Comparison of ENCODE assay signal across 16 mouse cellular contexts in the genomic region with DNA sequence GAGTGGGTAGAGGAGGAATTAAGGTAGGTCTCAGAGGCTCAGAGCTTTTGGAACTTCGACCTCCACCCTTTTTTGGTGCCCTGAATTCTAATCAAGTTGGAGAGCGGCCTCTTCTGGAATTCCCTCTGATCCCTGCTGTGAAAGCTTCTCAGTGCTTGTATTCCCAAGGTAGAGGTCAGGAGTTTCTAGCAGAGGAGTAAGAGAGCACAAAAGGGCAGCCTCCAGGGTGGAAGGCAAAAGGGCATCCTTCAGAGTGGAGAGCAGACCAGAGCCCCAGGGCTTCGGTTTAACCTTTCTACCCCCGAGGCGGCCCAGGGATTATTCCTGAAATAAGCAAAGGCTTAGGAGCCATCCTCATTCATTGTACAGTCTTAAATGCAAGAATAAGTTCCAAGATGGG. TPM values are rescaled to one million over a fixed set of nuclear protein-coding genes. Genes with fewer than 3 reads are reported as not detected.
DNase-seq lines count a peak whose midpoint lies in the region; ATAC-seq lines count a peak whose summit lies in the region.
"Had no signal": no experiment of that assay in that cellular context is flagged by ENCODE, and none has a peak within 500 bp of the region (broad histone marks: within the 10 kb centered on the region; RNA-seq: fewer than 3 reads in every experiment).

No protein-coding gene starts in this region.

- H3K4me1 ChIP-seq in heart, embryonic 13.5 days: peaks cover 52% of the 10 kb centered on the region
- peaks cover 5% of the 10 kb centered on the region; the same call in 1 of the 2 replicates for H3K4me1 ChIP-seq in limb, embryonic 13.5 days
- H3K4me1 ChIP-seq in limb, embryonic 10.5 days: peaks cover 9% of the 10 kb centered on the region
- H3K4me1 ChIP-seq in embryonic facial prominence, embryonic 10.5 days: peaks cover 25% of the 10 kb centered on the region

- H3K27me3 ChIP-seq in heart, embryonic 13.5 days (replicated peaks): no peaks in the 10 kb centered on the region
- no peaks in the 10 kb centered on the region for H3K27me3 ChIP-seq in limb, embryonic 13.5 days
- no peaks in the 10 kb centered on the region for H3K27me3 ChIP-seq in limb, embryonic 10.5 days (ENCODE audit: low read depth, poor library complexity, severe bottlenecking)
- H3K27me3 ChIP-seq in embryonic facial prominence, embryonic 10.5 days (replicated peaks; ENCODE audit: low read depth, poor library complexity, severe bottlenecking): no peaks in the 10 kb centered on the region
- H3K27me3 ChIP-seq: heart, embryonic 15.5 days; hindbrain, embryonic 12.5 days; intestine, embryonic 15.5 days had no signal

- peak overlapping the region; percentile 33; the same call in 1 of the 2 replicates for H3K9ac ChIP-seq in heart, embryonic 13.5 days
- H3K9ac ChIP-seq in limb, embryonic 13.5 days: no peak overlapping the region
- H3K9ac ChIP-seq: heart, embryonic 15.5 days; hindbrain, embryonic 12.5 days; intestine, embryonic 15.5 days had no signal

- DNase-seq in heart, adult 8-10 months (ENCODE audit: low spot score): no peak
- DNase-seq in limb, embryonic 10.5 days (ENCODE audit: low spot score): no peak
- DNase-seq in R1 (ENCODE audit: low read depth, low spot score): peak; percentile 92
- DNase-seq in embryonic facial prominence, embryonic 10.5 days (ENCODE audit: low spot score): peak; percentile 11
- DNase-seq: cerebellum, adult 11 months; gastrocnemius, postnatal 25 days; layer of hippocampus, adult 9-11 months; thymus, postnatal 25 days had no signal

- WGBS in heart, embryonic 13.5 days: 32% methylated on average over 5 of the region's 5 CpGs
- WGBS in limb, embryonic 13.5 days: 32% methylated on average over 5 of the region's 5 CpGs
- 24% methylated on average over 5 of the region's 5 CpGs for WGBS in limb, embryonic 10.5 days
- 8% methylated on average over 5 of the region's 5 CpGs for WGBS in embryonic facial prominence, embryonic 10.5 days

- H3K36me3 ChIP-seq in heart, embryonic 13.5 days: peaks cover 21% of the 10 kb centered on the region
- H3K36me3 ChIP-seq in limb, embryonic 13.5 days: peaks cover 15% of the 10 kb centered on the region
- peaks cover 10% of the 10 kb centered on the region for H3K36me3 ChIP-seq in limb, embryonic 10.5 days
- H3K36me3 ChIP-seq in embryonic facial prominence, embryonic 10.5 days (replicated peaks): peaks cover 11% of the 10 kb centered on the region
- H3K36me3 ChIP-seq: intestine, embryonic 15.5 days had no signal

- no peaks in the 10 kb centered on the region for H3K9me3 ChIP-seq in heart, embryonic 13.5 days
- H3K9me3 ChIP-seq in limb, embryonic 13.5 days: no peaks in the 10 kb centered on the region
- no peaks in the 10 kb centered on the region for H3K9me3 ChIP-seq in limb, embryonic 10.5 days (replicated peaks)
- no peaks in the 10 kb centered on the region for H3K9me3 ChIP-seq in embryonic facial prominence, embryonic 10.5 days
- H3K9me3 ChIP-seq: heart, embryonic 15.5 days; hindbrain, embryonic 12.5 days; intestine, embryonic 15.5 days had no signal

- H3K4me2 ChIP-seq in heart, embryonic 13.5 days: no peak overlapping the region
- no peak overlapping the region for H3K4me2 ChIP-seq in limb, embryonic 13.5 days (replicated peaks)
- H3K4me2 ChIP-seq: heart, embryonic 15.5 days; hindbrain, embryonic 12.5 days; intestine, embryonic 15.5 days; liver, embryonic 11.5 days had no signal

- ATAC-seq in heart, embryonic 13.5 days (ENCODE audit: extremely low read depth, insufficient number of reproducible peaks, low FRiP score, low TSS enrichment): no peak
- ATAC-seq in limb, embryonic 13.5 days (ENCODE audit: low FRiP score, low read depth): no peak
- ATAC-seq in CD4-positive, CD25-positive, alpha-beta regulatory T cell, adult 4 months: no peak
- ATAC-seq: intestine, embryonic 15.5 days had no signal

- H3K27ac ChIP-seq in heart, embryonic 13.5 days (replicated peaks): no peak overlapping the region
- peak overlapping the region; percentile 10; the same call in 1 of the 2 replicates for H3K27ac ChIP-seq in limb, embryonic 13.5 days
- H3K27ac ChIP-seq in limb, embryonic 10.5 days: no peak overlapping the region
- H3K27ac ChIP-seq in embryonic facial prominence, embryonic 10.5 days (replicated peaks): 0 out of 2 replicates have a peak overlapping the region, but pooled peaks have one; percentile 2
- H3K27ac ChIP-seq: heart, embryonic 15.5 days; hindbrain, embryonic 12.5 days; intestine, embryonic 15.5 days; stomach, postnatal 0 days had no signal

- H3K4me3 ChIP-seq in heart, embryonic 13.5 days: no peak overlapping the region
- no peak overlapping the region for H3K4me3 ChIP-seq in limb, embryonic 13.5 days
- H3K4me3 ChIP-seq in limb, embryonic 10.5 days: no peak overlapping the region
- H3K4me3 ChIP-seq in embryonic facial prominence, embryonic 10.5 days: no peak overlapping the region
- H3K4me3 ChIP-seq: heart, embryonic 15.5 days; hindbrain, embryonic 12.5 days; intestine, embryonic 15.5 days had no signal

RNA-seq across cellular contexts. Expression of gene Add1, which starts 16.6 kb away (rescaled TPM):
- 143 and 144 TPM in 2 replicates for polyA plus RNA-seq in heart, embryonic 13.5 days (2015; fragmentation: Nextera tagmentation; extraction: Ambion mirVana)
- total RNA-seq in heart, adult 8-10 months (2022): 100 to 1,000 TPM; 124 to 154 (median 134) TPM
- 185 and 200 TPM in 2 replicates for polyA plus RNA-seq in limb, embryonic 13.5 days (2015; fragmentation: Nextera tagmentation; extraction: Ambion mirVana)
- polyA plus RNA-seq in limb, embryonic 10.5 days (2016; fragmentation: Nextera tagmentation; extraction: Ambion mirVana): 134 and 166 TPM in 2 replicates
- 158 and 166 TPM in 2 replicates for polyA plus RNA-seq in embryonic facial prominence, embryonic 10.5 days (2016; fragmentation: Nextera tagmentation; extraction: Ambion mirVana)
- polyA plus RNA-seq in CD4-positive, CD25-positive, alpha-beta regulatory T cell, adult 4 months (2017; shearing (Covaris generic)): 100 to 1,000 TPM; 117 to 179 TPM

RNA-seq across cellular contexts. Expression of gene Mfsd10, which starts 47.0 kb away (rescaled TPM):
- 75.1 and 78.4 TPM in 2 replicates for polyA plus RNA-seq in heart, embryonic 13.5 days (2015; fragmentation: Nextera tagmentation; extraction: Ambion mirVana)
- total RNA-seq in heart, adult 8-10 months (2022): 10 to 100 TPM in 3 of 4 experiments, 1 to 10 TPM in 1; 8.9 to 15.3 (median 11.0) TPM
- 135 and 141 TPM in 2 replicates for polyA plus RNA-seq in limb, embryonic 13.5 days (2015; fragmentation: Nextera tagmentation; extraction: Ambion mirVana)
- 105 and 111 TPM in 2 replicates for polyA plus RNA-seq in limb, embryonic 10.5 days (2016; fragmentation: Nextera tagmentation; extraction: Ambion mirVana)
- 92.1 and 97.6 TPM in 2 replicates for polyA plus RNA-seq in embryonic facial prominence, embryonic 10.5 days (2016; fragmentation: Nextera tagmentation; extraction: Ambion mirVana)
- polyA plus RNA-seq in CD4-positive, CD25-positive, alpha-beta regulatory T cell, adult 4 months (2017; shearing (Covaris generic)): 10 to 100 TPM; 45.6 to 83.5 TPM

Comparison
In these comparisons a context has a peak if more than half of its experiments do, and no peak if none do; other contexts are left out.
1. H3K27ac ChIP-seq: peak in limb, embryonic 13.5 days (single experiment) and embryonic facial prominence, embryonic 10.5 days (single experiment); none in heart, embryonic 13.5 days (single experiment) and limb, embryonic 10.5 days (single experiment).
2. DNase-seq: peak in R1 (single experiment) and embryonic facial prominence, embryonic 10.5 days (single experiment); none in heart, adult 8-10 months (single experiment) and limb, embryonic 10.5 days (single experiment).